Mouse (Mus musculus): ENCODE measurements around the gene Xkr7. TPM values are rescaled to one million over a fixed set of nuclear protein-coding genes. Genes with fewer than 3 reads are reported as not detected.

Gene Xkr7
- polyA plus RNA-seq, 1 experiment from 2014 or later: not detected

- H3K4me3 ChIP-seq: no peak overlapping the region
Observed at GRCm38 (mm10) chr2:153015804-153016203, 15.8 kb upstream of the Xkr7 start.

GRCm38 (mm10) chr2:153016786-153017185 lies 14.9 kb upstream of the Xkr7 start:
- H3K9ac ChIP-seq: no peak overlapping the region
- H3K4me1 ChIP-seq: peaks cover 17% of the 10 kb centered on the region
- H3K4me3 ChIP-seq: no peak overlapping the region
- H3K27me3 ChIP-seq (replicated peaks): peaks cover 40% of the 10 kb centered on the region
- peaks cover 22% of the 10 kb centered on the region for H3K36me3 ChIP-seq
- H3K27ac ChIP-seq: no peak overlapping the region
- H3K9me3 ChIP-seq (replicated peaks): no peaks in the 10 kb centered on the region
- WGBS (ENCODE audit: insufficient replicate concordance): 25% methylated on average over 5 of the region's 5 CpGs
- no peak for ATAC-seq
- no peak overlapping the region for H3K4me2 ChIP-seq

More at GRCm38 (mm10) chr2:153015804-153016203, 15.8 kb upstream of the Xkr7 start:
- no peak overlapping the region for H3K27ac ChIP-seq
- H3K4me1 ChIP-seq: peaks cover 17% of the 10 kb centered on the region
- peaks cover 31% of the 10 kb centered on the region for H3K36me3 ChIP-seq
- no peak for ATAC-seq
- no peaks in the 10 kb centered on the region for H3K9me3 ChIP-seq (replicated peaks)
- H3K4me2 ChIP-seq: 0 out of 2 replicates have a peak overlapping the region, but pooled peaks have one; percentile 89
- WGBS (ENCODE audit: insufficient replicate concordance): 46% methylated on average over 8 of the region's 8 CpGs
- H3K9ac ChIP-seq: no peak overlapping the region
- H3K27me3 ChIP-seq (replicated peaks): peaks cover 40% of the 10 kb centered on the region

GRCm38 (mm10) chr2:153019355-153019754 lies 12.3 kb upstream of the Xkr7 start:
- H3K36me3 ChIP-seq: no peaks in the 10 kb centered on the region
- peaks cover 7% of the 10 kb centered on the region for H3K4me1 ChIP-seq
- no peak overlapping the region for H3K9ac ChIP-seq
- H3K27ac ChIP-seq: no peak overlapping the region
- H3K9me3 ChIP-seq (replicated peaks): no peaks in the 10 kb centered on the region
- H3K27me3 ChIP-seq (replicated peaks): peaks cover 44% of the 10 kb centered on the region
- no peak overlapping the region for H3K4me2 ChIP-seq
- WGBS (ENCODE audit: insufficient replicate concordance): 70% methylated on average over 3 of the region's 3 CpGs
- no peak for ATAC-seq
- no peak overlapping the region for H3K4me3 ChIP-seq

DNA sequence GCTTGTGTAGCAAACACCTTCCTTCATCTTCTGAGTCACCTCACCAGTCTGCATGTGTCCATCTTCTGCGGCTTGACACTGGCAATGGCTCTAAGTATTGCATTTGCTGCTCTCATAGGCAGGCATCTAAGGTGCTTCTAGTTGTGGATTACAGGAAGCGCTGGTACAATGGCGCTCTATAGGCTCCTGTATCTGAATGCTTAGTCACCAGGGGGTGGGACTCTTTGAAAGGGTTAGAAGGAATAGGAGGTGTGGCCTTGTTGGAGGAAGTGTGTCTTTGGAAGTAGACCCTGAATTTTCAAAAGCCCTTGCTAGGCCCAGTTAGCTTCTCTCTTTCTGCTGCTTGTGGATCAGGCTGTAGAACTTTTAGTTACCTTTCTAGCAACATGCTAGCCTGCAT lies 10.5 kb upstream of the Xkr7 start:
- no peak overlapping the region for H3K4me3 ChIP-seq
- WGBS (ENCODE audit: insufficient replicate concordance): 54% methylated on average over 3 of the region's 3 CpGs
- no peaks in the 10 kb centered on the region for H3K4me1 ChIP-seq
- peaks cover 44% of the 10 kb centered on the region for H3K27me3 ChIP-seq (replicated peaks)
- no peaks in the 10 kb centered on the region for H3K9me3 ChIP-seq (replicated peaks)
- no peak overlapping the region for H3K9ac ChIP-seq
- no peak for ATAC-seq
- H3K4me2 ChIP-seq: no peak overlapping the region
- H3K36me3 ChIP-seq: no peaks in the 10 kb centered on the region
- H3K27ac ChIP-seq: no peak overlapping the region

GRCm38 (mm10) chr2:153022855-153023254 lies 8.8 kb upstream of the Xkr7 start:
- Histone ChIP-seq H3K4me2 (no peak overlapping the region), H3K27ac (no peak overlapping the region), H3K27me3 (replicated peaks) (peaks cover 43% of the 10 kb centered on the region), H3K9ac (no peak overlapping the region), H3K4me1 (no peaks in the 10 kb centered on the region), H3K4me3 (no peak overlapping the region), H3K36me3 (no peaks in the 10 kb centered on the region), H3K9me3 (replicated peaks) (no peaks in the 10 kb centered on the region)
- WGBS (ENCODE audit: insufficient replicate concordance): 43% methylated on average over 4 of the region's 4 CpGs
- no peak for ATAC-seq

DNA sequence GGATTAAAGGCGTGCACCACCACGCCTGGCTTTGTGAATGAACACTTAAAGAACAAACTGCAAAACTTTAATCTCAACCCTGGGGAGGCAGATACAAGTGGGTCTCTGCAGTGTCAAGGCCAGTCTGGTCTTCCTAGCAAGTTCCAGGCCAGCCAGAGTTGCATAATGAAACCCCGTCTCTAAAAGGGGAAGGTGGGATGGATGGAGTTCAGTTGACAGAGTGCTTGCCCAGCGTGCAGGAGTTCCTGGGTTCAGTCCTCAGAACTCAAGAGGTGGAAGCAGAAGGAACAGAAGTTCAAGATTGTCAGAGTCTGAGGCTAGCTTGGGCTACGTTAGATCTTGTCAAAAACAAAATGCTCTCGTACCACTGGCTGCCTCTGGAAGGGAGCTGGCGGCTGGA lies 5.6 kb upstream of the Xkr7 start:
- Histone ChIP-seq H3K4me3 (no peak overlapping the region), H3K27me3 (replicated peaks) (peaks cover 51% of the 10 kb centered on the region), H3K27ac (no peak overlapping the region), H3K4me2 (no peak overlapping the region), H3K36me3 (no peaks in the 10 kb centered on the region), H3K4me1 (no peaks in the 10 kb centered on the region), H3K9me3 (replicated peaks) (no peaks in the 10 kb centered on the region), H3K9ac (no peak overlapping the region)
- no peak for ATAC-seq
- WGBS (ENCODE audit: insufficient replicate concordance): 52% methylated on average over 7 of the region's 7 CpGs

GRCm38 (mm10) chr2:153027501-153027900 lies 4.2 kb upstream of the Xkr7 start:
- WGBS (ENCODE audit: insufficient replicate concordance): 44% methylated on average over 4 of the region's 4 CpGs
- ATAC-seq: no peak
- Histone ChIP-seq H3K4me3 (no peak overlapping the region), H3K4me1 (peaks cover 8% of the 10 kb centered on the region), H3K27ac (no peak overlapping the region), H3K9ac (no peak overlapping the region), H3K27me3 (replicated peaks) (peaks cover 65% of the 10 kb centered on the region), H3K36me3 (no peaks in the 10 kb centered on the region), H3K4me2 (no peak overlapping the region), H3K9me3 (replicated peaks) (no peaks in the 10 kb centered on the region)

DNA sequence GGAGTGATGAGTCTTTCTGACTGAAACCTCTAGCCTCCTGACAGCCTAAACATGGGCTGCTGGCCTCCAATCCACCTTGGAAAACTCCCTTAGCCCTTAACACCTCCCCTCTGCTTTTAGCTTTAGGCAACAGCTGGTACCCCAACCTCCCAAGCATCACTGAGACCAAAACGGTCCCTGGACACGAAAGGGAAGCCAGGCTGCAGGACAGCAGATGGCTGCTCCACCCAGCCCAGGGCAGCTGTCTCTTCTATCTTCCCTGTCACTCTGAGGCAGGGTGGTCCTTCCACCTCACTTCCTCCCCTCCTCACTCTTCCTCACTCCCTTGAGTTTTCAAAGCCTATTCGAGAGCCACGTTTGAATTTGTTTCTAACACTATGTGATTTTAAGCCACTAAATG lies 1.2 kb upstream of the Xkr7 start:
- H3K4me2 ChIP-seq: no peak overlapping the region
- H3K27ac ChIP-seq: no peak overlapping the region
- H3K27me3 ChIP-seq (replicated peaks): peaks cover 83% of the 10 kb centered on the region
- H3K9ac ChIP-seq: no peak overlapping the region
- ATAC-seq: no peak
- no peak overlapping the region for H3K4me3 ChIP-seq
- H3K4me1 ChIP-seq: peaks cover 8% of the 10 kb centered on the region
- no peaks in the 10 kb centered on the region for H3K36me3 ChIP-seq
- no peaks in the 10 kb centered on the region for H3K9me3 ChIP-seq (replicated peaks)
- 16% methylated on average over 4 of the region's 4 CpGs for WGBS (ENCODE audit: insufficient replicate concordance)

GRCm38 (mm10) chr2:153032083-153032842 lies 611 bp downstream of the Xkr7 start:
- ATAC-seq: peak; percentile 42; the same call in 1 of the 2 replicates
- WGBS (ENCODE audit: insufficient replicate concordance): 2% methylated on average over 58 of the region's 58 CpGs
- H3K36me3 ChIP-seq: no peaks in the 10 kb centered on the region

DNA sequence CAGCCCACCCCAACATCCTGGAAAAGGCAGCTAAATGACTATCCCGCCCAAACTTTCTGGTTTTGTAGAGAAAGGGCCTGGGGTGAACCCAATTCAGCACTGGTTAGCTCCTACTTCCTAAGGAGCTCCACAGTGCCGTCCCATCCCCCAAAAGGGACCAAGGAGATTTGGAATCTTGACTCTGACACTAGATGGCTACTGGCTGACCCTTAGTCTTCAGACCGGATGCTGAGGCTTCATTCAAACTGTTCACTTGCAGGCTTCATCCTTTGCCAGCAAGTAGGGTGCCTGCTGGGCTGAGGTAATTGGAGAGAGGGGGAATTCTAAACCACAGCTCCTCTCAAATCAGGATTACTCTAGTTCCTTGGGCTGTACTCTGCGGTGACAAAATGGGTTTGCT lies 1.3 kb downstream of the Xkr7 start:
- WGBS (ENCODE audit: insufficient replicate concordance): 23% methylated on average over 4 of the region's 4 CpGs
- Histone ChIP-seq H3K9ac (no peak overlapping the region), H3K4me3 (no peak overlapping the region), H3K4me1 (peaks cover 8% of the 10 kb centered on the region), H3K4me2 (no peak overlapping the region), H3K27ac (no peak overlapping the region), H3K36me3 (no peaks in the 10 kb centered on the region), H3K9me3 (replicated peaks) (no peaks in the 10 kb centered on the region), H3K27me3 (replicated peaks) (peaks cover 89% of the 10 kb centered on the region)
- ATAC-seq: no peak

More at GRCm38 (mm10) chr2:153032083-153032842, 611 bp downstream of the Xkr7 start:
- no peak overlapping the region for H3K9ac ChIP-seq
- H3K27me3 ChIP-seq (replicated peaks): peaks cover 89% of the 10 kb centered on the region
- H3K4me2 ChIP-seq: peak overlapping the region; percentile 76
- H3K4me3 ChIP-seq: peak overlapping the region; percentile 51
- H3K9me3 ChIP-seq (replicated peaks): no peaks in the 10 kb centered on the region
- peaks cover 8% of the 10 kb centered on the region for H3K4me1 ChIP-seq
- no peak overlapping the region for H3K27ac ChIP-seq

- Histone ChIP-seq H3K4me2 (no peak overlapping the region), H3K4me3 (no peak overlapping the region), H3K9me3 (replicated peaks) (no peaks in the 10 kb centered on the region), H3K4me1 (peaks cover 8% of the 10 kb centered on the region), H3K27me3 (replicated peaks) (peaks cover 92% of the 10 kb centered on the region), H3K36me3 (no peaks in the 10 kb centered on the region), H3K9ac (no peak overlapping the region), H3K27ac (no peak overlapping the region)
- WGBS (ENCODE audit: insufficient replicate concordance): 51% methylated on average over 5 of the region's 5 CpGs
- no peak for ATAC-seq
Observed at GRCm38 (mm10) chr2:153033545-153034230, 2.0 kb downstream of the Xkr7 start.

- no peak overlapping the region for H3K4me2 ChIP-seq
- 3% methylated on average over 2 of the region's 2 CpGs for WGBS (ENCODE audit: insufficient replicate concordance)
- H3K4me1 ChIP-seq: peaks cover 5% of the 10 kb centered on the region
- no peak overlapping the region for H3K27ac ChIP-seq
- peaks cover 69% of the 10 kb centered on the region for H3K27me3 ChIP-seq (replicated peaks)
- H3K9me3 ChIP-seq (replicated peaks): no peaks in the 10 kb centered on the region
- no peaks in the 10 kb centered on the region for H3K36me3 ChIP-seq
- H3K4me3 ChIP-seq: no peak overlapping the region
- no peak overlapping the region for H3K9ac ChIP-seq
- ATAC-seq: no peak
Observed at GRCm38 (mm10) chr2:153036690-153037089, 5.0 kb downstream of the Xkr7 start.
